Mouse (Mus musculus) embryonic fibroblast, embryonic 13.5 days (primary cell): Measurements from ENCODE around the gene Dock4.

Experiments used
- CTCF ChIP-seq: IDR thresholded peaks from 2 replicates; pipeline ENCODE4 v1.5.1; 2011; ENCODE audit warnings: mild to moderate bottlenecking, control low read depth, low read length, moderate library complexity, borderline replicate concordance; ENCODE audit not compliant: insufficient read depth
- POLR2A ChIP-seq: IDR thresholded peaks from 2 replicates; pipeline ENCODE4 v1.6.1; 2011; ENCODE audit warnings: low read depth, mild to moderate bottlenecking, control low read depth, low read length, moderate library complexity

DNA sequence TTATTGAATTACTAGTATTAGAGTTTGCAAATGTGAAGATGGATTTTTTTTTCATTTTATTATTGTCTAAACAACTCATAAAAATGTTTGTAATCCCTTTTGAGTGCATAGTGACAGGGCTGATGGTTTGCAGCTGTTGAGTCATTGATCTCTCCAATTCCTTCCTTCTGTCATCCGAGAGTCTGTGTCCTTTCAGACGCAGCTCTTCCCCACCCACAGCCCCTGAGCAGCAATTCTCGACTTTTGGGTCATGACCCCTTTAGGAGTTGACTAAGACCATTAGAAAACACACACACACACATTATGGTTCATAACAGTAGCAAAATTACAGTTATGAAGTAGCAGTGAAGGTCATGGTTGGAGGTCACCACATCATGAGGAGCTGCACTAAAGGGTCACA lies 380.7 kb downstream of the Dock4 start:
- no peak for TF ChIP-seq CTCF
- no peak for TF ChIP-seq POLR2A
